Mouse (Mus musculus) lung, postnatal 10 days (tissue): ENCODE data around the gene Golm1.

Source experiments
- DNase-seq: peaks from one replicate; pipeline ENCODE4 v3.0.0; 2021

The Golm1 gene

DNA sequence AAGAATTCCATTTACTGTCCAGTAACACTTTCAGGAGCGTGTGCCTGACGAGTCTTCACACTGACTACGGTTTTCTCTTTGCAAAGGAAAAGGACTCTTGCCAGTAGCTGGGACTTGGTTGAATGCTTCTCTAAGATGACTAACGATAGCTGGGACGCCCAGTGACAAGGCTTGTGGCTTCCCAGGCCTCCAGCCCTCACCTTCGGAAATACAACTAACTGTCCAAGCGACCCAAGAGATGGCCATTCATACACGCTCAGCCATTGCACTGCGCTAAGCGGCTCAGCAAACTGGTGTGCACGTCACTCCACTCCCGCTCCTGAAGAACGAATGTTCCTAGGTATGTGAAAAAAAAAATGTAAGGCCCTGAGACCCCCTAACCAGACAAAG is 855 bp downstream of the Golm1 start:
- DNase-seq, result peak; percentile 17

DNA sequence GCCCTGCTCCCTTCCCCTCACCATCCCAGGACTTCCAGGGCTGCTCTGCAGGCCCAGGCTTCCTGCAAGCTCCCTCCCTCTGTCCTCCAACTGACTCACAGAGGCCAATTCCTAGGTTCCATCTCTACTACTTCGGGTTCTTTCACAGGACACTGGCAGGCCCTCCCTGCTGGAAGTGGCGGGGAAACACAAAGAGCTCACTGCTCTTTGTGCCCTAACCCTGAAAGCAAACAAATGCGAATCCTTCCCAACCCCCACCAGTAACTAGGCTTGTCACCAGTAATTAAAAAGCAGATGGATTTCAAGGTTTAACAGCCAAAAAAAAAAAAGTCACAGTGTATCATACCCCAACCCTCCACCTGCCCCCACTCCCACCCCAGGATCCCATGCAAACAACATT is 1.4 kb downstream of the Golm1 start:
- DNase-seq, result no peak

DNA sequence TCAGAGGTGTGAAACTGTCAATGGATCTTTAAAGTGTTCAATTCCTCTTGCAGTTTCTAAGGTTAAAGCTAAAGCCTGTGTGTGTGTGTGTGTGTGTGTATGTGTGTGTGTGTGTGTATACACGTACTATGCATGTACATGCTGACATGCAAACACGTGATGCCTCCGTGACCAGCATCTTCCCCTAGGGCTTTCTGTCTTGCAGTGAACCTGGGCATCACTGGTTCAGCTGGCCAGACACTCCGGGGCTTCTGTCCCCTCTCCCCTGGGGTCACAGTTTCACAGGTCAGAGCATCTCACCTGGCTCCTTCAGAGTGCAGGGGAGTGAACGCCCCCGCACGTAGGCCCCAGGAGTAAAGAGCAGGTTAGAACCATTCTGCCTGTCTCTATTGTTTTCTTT is 2.0 kb downstream of the Golm1 start:
- DNase-seq, result no peak

DNA sequence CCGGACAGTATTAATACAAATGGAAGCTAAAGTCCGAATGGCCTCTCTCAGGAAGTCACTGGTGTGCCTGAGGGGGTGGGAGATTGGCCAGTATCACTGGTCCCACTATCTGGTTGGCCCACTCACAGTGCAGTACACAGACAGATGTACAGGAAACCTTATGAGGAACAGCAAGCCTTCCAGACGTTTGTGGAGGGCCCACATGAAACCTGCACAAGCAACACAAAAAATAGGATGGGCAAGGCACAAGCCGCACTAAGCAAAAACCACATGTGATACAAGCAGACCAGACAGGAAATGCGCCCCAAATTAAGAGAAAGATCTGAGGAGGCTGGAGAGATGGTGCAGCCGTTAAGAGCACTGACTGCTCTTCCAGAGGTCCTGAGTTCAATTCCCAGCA is 3.4 kb downstream of the Golm1 start:
- no peak for DNase-seq

DNA sequence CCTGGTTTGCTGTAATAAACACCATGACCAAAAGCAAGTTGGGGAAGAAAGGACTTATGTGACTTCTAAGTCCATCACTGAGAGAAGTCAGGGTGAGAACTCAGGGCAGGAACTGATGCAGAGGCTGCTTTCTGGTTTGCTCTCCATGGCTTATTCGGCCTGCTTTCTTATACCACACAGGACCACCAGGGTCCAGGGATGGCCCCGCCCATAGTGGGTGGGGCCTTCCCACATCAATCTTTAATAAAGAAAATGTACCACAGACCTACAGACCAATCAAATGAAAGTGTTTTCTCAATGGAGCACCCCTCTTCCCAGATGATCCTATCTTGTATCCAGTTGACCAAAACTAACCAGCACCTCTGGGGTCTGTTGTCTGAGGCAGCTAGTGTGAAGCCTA is 4.1 kb downstream of the Golm1 start:
- no peak for DNase-seq

DNA sequence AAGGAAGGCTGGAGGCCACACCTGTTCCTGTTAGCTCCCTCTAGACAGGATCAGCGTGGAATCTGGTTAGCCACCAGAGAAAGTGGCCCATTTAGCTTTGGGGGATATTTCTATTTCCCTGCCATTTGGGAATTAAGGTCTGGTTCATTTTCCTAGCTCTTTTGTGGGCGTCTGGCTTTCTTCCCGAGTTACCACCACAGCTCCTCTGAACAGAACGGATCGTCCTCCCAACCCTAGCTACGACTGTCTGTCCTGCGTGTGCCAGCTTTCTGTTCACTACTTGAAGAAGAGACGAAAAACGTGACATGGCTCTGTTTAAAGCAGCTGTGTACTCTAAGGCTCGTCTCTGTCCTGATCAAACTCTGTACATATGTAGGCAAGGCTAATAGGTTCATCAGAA is 5.7 kb downstream of the Golm1 start:
- no peak for DNase-seq

DNA sequence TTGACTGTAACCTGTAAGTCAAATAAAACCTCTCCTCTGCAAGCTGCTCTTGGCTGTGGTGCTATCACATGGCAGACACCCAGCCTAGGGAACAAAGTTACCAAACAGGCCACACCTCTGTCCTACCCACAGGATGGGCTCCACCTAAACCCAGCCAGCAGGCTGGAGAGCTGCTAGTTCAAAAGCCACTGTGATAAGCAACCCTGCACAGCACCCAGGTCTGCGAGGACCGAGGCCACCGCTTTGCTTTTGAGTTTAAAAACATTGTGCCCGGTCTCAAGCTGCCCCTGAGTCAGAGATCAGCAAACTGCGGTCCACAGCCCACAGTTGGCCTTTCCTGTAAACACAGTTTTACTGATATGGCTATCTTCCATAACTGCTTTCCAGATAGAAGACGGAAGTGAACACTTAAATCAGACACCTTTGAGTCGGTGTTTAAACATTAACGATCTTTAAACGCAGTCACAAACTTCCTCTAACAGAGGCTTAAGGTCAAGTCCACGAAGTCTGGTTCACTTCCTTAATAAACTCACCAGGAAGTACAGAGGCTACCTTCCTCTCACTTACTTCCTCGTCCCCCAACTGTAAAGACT is 7.0 kb downstream of the Golm1 start:
- peak; percentile 49 for DNase-seq

DNA sequence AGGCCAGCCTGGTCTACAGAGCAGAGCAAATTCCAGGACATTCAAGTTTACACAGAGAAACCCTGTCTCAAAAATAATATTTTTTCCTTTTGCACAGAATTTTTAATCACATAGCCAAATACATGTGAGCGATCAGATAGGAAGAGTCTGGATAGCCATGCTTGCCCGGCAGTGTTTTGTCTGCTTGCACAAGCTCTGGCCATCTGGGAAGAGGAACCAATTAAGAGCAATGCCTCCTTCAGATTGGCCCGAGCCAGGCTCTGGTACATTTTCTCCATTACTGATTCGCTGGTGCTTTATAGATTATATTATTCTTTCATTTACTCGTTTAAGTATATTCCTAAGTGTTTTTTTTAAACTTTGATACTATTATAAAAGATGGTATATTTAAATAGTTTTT is 7.8 kb downstream of the Golm1 start:
- DNase-seq, result no peak

DNA sequence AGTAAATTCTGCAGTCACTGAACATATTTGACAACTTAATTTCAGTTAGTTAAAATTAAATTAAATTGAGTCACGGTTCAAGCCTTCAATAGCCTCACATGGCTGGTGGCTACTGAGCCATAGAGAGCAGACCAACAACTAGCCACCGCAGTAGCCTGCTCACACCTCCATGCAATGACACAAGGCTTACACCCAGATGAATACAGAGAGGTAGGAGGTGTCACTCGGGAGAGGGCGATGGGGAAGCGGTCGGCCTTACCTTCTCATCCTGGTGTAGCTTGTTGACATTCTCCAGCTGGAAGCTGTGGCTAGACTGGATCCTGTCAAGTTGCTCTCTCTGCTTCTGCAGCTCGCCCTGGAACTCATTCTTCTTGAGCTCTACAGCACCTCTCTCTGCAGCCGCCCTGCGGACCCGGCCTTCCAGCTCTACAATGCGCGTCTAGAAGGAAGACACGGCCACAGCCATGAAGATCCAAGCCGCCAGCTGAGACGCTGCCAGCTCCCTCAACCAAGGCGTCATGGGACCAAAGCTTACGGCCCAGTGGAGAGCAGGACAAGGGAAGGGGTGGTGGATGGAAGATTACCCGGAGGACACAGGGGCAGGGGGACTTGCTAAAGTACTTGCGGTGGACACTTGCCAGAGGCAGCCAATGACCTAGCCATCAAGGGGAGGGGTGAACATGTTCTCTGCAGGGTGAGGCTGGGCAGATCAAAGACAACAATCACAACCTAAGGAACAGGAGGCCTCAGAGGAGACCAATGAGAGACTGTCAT is 11.5 kb downstream of the Golm1 start:
- no peak for DNase-seq

DNA sequence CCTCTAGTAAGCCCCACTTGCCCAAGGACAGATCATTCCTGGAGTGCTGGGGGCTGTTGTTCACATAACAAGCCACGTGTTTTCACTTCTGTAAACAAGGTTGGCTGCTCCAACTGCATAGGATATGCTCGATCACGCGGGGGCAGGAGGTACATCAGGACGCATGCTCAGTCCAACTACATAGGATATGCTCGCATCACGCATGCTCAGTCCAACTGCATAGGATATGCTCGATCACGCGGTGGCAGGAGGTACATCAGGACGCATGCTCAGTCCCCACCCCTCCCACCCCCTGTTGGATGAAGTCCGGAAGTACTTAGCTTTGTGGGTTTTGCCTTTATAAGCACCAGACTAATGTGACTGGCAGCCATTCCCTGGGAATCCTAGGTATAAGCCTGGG is 13.6 kb downstream of the Golm1 start:
- DNase-seq, result no peak

DNA sequence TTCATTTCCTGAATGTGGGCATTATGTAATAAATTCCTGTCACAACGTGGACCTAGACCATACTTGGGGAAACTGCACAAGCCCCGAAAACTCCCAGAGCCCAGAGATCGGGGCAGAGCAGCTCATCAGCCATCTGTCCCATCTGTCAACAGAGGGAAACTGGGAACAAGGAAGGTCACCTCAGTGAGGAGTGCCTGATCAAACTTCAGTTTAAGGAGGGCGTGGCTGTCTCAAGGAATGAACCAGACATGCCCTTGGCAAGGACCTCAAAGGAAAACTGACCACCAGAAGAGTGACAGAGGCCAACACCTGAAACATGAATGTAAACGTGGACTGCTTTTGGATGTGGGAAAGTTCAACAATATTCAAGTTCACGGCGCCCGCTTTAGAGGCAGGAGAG is 14.2 kb downstream of the Golm1 start:
- no peak for DNase-seq

DNA sequence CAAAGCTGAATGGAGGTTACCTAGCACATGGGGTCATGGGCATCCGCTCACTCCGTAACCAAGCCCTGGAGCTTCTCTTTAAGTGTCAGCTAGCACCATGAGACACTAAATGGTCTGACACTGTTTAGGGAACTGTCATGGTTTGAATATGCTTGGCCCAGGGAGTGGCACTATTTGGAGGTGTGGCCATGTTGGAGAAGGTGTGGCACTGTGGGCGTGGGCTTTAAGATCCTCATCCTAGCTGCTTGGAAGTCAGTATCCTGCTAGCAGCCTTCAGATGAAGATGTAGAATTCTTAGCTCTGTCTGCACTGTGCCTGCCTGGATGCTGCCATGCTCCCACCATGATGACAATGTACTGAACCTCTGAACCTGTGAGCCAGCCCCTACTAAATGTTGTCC is 15.2 kb downstream of the Golm1 start:
- no peak for DNase-seq

DNA sequence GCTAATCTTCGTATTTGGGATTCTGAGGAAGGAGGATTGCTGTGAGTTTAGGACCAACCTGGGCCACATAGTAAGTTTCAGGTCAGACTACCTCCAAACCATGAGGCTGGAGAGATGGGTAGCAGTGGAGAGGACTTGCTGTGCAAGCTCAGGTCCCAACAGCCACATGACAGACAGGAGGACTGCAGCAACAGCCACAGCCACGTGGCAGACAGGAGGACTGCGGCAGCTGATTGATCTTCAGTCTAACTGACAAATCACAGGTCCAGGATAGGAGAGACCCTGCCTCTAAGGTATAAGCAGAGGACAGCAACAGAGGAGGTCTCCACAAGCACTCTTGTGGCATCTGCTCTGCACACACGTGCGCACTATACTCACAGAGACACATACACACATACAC is 17.8 kb downstream of the Golm1 start:
- DNase-seq, result no peak

DNA sequence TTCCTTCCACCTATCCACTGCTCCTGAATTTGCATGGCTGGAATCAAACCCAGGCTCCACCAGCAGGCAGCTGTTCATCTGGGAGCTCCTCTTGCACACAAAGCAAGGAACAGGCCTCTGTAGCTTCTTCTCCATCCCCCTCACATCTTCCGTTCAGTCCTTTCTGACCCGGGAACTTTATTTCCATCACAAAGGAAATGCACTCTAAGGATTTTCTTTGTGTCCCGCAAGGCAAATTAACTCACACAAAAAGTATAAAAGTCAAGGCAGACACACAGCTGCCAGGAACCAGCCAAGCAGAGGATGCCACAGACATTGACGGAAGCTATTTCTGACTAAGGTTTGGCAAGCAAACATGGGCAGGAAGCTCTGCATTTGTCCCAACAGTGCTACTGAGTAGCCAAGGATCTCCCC is 18.6 kb downstream of the Golm1 start:
- DNase-seq, result peak; percentile 38

DNA sequence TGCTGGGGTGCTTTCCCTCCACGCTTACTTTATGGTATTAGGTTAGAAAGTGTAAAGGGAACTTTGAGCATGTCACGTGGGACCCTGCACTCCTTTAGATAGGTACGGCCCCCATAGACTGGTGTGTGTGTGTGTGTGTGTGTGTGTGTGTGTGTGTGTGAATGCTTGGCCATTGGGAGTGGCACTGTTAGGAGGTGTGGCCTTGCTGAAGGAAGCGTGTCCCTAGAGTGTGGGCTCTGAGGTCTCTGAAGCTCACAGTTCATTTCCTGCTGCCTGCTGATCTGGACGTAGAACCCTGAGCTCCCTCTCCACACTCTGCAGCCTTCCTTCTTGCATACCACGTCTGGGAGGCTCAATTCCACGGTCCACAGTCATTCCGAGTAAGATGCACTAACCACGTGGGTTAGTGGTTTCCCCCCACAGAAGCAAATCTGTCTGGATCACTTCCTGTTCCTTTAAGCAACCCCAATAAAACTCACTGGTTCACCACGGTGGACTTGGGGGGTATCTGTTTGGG is 19.2 kb downstream of the Golm1 start:
- DNase-seq, result peak; percentile 22

DNA sequence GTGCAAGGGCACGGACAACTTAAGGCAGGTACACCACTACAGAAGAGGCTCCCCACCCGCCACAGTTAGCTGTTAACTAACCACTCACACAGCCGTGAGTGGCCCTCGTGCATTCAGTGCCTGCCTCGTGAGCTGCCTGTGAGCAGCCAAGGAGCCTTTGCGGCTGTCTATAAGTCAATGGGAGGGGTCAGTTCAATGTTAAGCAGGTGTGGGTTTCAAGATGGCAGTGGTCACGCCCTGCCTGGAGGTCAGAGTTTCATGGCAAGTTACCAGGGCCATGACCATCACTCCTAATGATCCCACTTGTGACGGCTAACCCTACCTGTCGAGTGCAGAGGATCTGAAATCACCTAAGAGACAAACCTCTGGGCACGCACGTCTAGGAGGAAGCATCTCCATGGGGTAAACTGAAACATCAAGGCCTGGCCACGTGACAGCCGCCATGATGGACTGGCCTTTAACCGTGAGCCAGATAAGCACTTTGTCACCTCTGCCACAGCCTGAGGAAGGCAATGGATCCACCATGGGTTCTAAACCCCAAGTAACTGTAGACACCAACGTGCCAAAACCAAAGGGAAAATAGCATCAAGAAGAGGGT is 19.8 kb downstream of the Golm1 start:
- no peak for DNase-seq

DNA sequence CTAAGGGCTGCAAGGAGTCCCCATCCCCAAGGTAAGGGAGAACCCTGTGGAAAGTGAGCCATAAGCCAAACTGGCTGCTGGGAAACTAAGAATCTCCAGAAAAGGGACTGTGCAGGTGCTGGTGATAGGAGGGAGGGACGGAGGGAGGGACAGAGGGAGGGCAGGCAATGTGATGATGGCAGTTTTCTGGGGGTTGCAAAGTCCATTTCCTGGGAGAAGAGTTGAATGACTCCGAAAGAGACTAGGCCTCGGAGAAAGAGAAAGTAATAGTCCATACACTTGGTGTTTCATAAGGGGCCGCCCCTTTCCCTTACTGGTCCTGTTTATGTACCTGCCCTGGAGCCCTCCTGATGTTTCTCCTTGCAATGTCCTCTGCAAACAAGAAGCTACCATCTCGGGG is 21.1 kb downstream of the Golm1 start:
- DNase-seq, result no peak

DNA sequence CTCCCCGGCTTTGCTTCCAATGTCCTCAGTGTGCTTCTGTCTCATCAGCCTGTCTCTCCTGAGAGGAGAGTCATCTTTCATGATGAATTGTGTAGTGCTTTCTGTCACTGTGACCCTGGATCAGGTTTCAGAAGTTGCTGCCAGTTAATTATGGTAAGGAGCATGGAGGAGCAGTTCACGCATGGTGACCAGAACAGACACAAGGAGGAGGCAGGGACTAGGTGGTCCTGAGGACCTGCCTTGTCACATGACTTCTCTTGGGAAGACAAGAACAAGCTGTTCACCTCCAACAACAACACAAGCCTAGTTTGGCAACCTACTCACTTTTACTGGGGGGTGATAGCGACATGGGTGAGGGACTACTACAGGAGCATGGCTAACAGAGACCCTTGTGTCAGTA is 22.5 kb downstream of the Golm1 start:
- DNase-seq, result no peak

DNA sequence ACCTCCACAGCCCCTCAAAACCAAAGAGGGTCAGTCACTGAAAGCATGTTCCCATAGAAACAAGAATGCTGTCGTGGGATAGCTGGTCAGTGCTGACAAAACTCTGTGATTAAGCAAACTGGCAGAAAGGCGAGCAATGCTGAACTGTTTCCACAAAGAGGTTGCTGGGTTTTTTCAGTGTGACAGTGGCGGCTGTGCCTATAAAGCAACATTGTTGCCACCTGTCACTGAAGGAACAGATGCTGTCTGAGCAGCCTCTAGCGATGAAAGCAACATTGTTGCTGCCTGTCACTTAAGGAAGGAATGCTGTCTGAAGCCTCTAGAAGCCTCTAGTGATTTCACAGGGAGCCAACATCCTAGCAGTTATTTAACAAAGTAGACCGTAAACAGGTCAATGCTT is 23.0 kb downstream of the Golm1 start:
- no peak for DNase-seq

DNA sequence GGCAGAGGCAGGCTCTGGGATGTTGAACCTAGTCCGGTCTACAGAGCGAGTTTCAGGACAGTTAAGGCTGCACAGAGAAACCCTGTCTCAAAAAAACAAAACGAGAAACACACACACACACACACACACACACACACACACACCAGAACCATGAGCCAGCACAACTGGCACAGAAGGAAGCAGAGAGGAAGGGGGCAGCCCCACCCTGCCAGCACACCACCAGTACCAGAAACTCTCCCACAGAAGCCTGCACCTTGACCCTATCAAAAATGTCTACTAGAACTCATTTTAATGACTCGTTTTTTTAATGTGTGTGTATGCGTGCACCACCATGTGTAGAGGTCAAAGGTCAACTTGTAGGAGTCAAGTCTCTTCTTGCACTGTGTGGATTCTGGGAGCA is 25.8 kb downstream of the Golm1 start:
- DNase-seq, result no peak

DNA sequence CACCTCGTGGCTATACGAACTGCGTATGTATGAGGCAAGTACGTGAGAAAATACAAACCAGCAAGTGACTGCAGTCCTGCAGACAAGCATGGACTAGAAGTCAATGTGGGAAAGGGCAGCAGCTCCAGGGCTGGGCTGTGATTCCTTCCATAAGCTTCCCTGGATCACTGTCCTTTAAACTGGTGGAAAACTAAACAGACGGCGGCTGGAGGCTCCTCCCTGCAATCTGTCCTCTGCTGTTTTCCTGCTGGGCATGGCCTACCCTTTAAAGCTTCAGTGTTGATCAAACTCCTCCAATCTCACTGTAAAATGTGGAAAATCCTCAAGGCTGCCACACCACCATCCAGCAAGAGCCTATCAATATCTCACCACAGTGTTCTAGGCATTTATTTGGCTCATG is 27.0 kb downstream of the Golm1 start:
- DNase-seq, result no peak

DNA sequence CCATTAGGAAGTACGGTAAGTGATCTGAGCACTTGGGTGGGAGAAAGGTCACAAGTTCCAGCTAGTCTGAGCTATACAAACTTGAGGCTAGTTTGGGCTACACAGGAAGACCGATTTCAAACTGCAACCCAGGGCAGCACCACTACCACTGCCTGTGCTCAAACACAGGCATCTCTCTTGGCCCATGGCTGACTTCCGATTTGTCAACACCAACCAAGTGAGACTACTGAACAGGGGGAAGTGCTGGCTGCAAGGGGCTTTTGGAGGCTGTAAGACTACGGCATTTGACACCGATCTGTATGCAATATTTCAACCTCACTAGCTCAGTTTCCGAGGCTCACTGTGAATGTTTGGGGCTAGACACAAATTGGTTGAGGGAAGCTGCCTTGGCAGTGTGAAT is 28.1 kb downstream of the Golm1 start:
- DNase-seq, result no peak

DNA sequence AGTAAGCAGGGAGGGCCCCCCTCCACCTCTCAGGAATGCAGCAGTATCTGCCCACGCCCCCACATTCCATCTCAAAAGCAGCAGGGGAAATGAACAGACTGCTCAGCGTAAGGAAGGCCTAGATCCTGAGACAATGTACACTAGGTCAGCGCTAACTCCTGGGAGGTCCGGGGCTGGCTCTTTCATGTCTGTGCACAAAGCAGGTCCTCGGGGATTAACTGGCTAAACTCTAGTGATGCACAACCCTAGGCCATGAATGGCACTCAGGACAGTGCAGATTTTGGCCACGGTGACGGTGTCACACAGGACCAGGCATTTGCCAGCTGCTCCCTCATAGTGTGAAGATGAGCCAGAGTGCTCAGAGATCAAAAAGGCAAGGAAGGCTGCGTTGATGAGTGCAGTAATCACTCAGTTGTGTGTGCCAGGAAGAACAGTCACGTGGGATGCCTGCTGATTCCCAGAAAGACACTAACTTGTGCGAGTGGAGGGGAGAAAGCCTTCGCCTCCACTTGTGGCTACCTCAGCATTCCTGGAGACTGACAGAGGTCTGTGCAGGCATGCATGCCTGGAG is 28.9 kb downstream of the Golm1 start:
- DNase-seq, result no peak

DNA sequence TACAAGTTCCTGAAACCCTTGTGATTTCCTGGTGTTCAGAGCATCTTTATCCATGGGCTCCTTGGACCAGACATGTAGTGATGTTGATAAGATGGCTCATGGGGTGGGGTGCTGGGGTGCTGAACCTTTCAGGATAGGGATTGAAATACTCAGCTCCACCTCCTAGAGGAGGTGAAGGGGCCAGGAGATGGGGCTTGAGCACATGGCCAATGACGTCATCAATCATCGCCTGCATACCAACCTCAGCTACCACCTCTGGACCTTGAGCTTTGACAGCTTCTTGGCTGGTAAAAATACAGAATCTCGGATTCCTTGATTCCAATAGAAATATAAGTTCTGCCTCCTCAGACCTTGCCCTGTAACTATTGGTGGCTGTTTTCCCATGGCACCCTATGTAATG is 30.1 kb downstream of the Golm1 start:
- DNase-seq, result no peak
